Mouse (Mus musculus) forebrain, embryonic 13.5 days (tissue): ENCODE measurements at regions not wholly inside any gene's neighbourhood (a gene's known extent, or its start where the extent isn't known, plus 50 kb on each side); places are given as distances from the start of the nearest gene placed in this dataset.

Experiments used
- ATAC-seq: fragments of 200-750 bp; cut with Nextera tagmentation; 2 replicates; pipeline ENCODE4 v1.8.0; 2017
- H3K27ac ChIP-seq: fragments of 300-500 bp; sonication (generic); 2 replicates; pipeline ENCODE4 v1.5.1; 2015; ENCODE audit warnings: inconsistent platforms, mild to moderate bottlenecking, moderate library complexity
- H3K27me3 ChIP-seq: fragments of 300-500 bp; sonication (generic); 2 replicates; pipeline ENCODE4 v1.6.1; 2015; ENCODE audit warnings: mild to moderate bottlenecking, inconsistent platforms
- H3K36me3 ChIP-seq: fragments of 300-500 bp; sonication (generic); 2 replicates; pipeline ENCODE4 v1.6.1; 2015; ENCODE audit warnings: mild to moderate bottlenecking, inconsistent platforms; ENCODE audit not compliant: poor library complexity, severe bottlenecking
- H3K4me1 ChIP-seq: fragments of 300-500 bp; sonication (generic); 2 replicates; pipeline ENCODE4 v1.6.1; 2015; ENCODE audit warnings: inconsistent platforms
- H3K4me2 ChIP-seq: fragments of 300-500 bp; sonication (generic); 2 replicates; pipeline ENCODE4 v1.6.1; 2015; ENCODE audit warnings: inconsistent platforms, mild to moderate bottlenecking, moderate library complexity
- H3K4me3 ChIP-seq: fragments of 300-500 bp; sonication (generic); 2 replicates; pipeline ENCODE4 v1.5.1; 2015; ENCODE audit warnings: mild to moderate bottlenecking, inconsistent platforms
- H3K9ac ChIP-seq: fragments of 300-500 bp; sonication (generic); 2 replicates; pipeline ENCODE4 v1.6.1; 2015; ENCODE audit warnings: mild to moderate bottlenecking, inconsistent platforms
- H3K9me3 ChIP-seq: fragments of 300-500 bp; sonication (generic); replicated peaks from 2 replicates; pipeline ENCODE4 v1.6.1; 2016; ENCODE audit warnings: inconsistent platforms
- WGBS: fragments of 180-500 bp; shearing (Covaris S2); methylation state at CpG from one replicate; pipeline ENCODE4 v1.1.7; 2015; 5-methylcytosine and 5-hydroxymethylcytosine counted together

DNA sequence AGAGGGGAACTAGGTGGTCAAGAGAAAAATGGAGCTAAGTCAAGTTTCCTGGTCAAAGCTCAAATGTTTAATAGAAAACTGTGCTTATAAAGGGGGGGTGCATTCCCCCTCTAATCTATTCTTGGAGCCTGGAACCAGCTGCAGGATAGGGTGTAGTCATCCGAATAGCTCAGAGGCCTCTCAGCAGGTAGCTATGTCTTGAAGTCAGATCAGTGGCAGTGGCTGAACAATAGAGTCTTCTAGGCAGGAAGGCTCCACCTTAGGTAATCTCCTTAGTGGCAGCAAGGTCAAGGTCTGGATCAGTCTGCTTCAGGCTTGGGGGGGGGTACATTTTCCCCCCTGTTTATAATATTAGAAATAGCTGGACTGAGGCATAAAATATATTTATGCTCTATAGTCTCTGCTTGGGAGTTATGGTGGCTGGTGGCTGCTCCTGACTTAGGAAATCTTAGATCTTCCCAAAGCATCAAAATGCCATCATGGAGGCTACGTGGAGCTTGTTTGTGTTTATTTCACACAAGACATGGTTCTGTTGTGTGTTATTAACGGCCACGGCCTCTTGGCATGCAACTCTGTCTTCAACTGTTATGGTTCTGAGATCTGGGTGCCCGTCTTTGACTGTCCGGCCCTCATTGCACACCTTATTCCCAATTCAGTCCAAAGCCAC is 1984.1 kb downstream of the Cntnap5b start:
- Histone ChIP-seq H3K9me3 (no peaks in the 10 kb centered on the region), H3K27ac (no peak overlapping the region), H3K36me3 (no peaks in the 10 kb centered on the region), H3K4me3 (no peak overlapping the region), H3K27me3 (no peaks in the 10 kb centered on the region), H3K4me2 (peak overlapping the region; percentile 29), H3K9ac (no peak overlapping the region), H3K4me1 (peaks cover 13% of the 10 kb centered on the region)
- WGBS = 8% methylated on average over 6 of the region's 6 CpGs
- ATAC-seq = no peak

DNA sequence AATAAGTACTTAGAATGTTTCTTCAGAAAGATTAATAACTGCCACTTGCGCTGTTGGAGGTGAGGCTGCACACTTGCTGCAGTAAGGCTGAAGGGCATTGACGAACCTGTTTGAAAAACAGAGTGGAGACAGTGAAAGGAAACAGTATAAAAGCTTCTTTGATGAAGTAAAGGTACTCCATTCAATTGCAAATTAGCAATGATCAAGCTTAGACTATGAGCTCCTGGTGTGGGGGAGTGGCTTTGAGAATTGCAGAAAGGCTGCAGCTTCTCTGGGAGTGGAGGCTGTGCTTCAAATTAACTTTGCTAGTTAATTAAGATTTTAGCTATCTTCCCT is 1984.6 kb downstream of the Cntnap5b start:
- peak; percentile 19; the same call in 1 of the 2 replicates for ATAC-seq
- H3K27me3 ChIP-seq = no peaks in the 10 kb centered on the region
- H3K4me2 ChIP-seq = peak overlapping the region; percentile 29
- H3K9ac ChIP-seq = no peak overlapping the region
- no peak overlapping the region for H3K27ac ChIP-seq
- H3K4me1 ChIP-seq = peaks cover 13% of the 10 kb centered on the region
- H3K9me3 ChIP-seq = no peaks in the 10 kb centered on the region
- H3K4me3 ChIP-seq = no peak overlapping the region
- no peaks in the 10 kb centered on the region for H3K36me3 ChIP-seq
- 3% methylated on average over 2 of the region's 2 CpGs for WGBS

DNA sequence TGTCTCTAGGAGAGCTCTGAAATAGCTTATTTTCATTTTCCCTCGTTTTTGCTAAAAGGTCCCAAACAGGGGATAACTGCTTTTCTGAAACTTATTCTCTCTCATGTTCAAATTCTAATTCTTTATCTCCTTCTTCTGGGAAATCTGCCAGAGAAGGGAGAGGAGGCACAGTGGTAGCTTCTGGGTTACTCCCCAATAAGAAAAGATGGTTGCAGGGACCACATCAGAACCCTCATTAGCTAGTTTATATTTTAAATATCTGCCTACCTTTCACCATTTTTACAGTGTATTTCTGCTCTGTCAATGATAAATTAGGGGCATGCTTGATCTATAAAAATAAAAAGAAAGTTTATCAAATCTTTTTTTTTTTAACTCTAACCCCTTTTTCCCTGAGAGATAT is 2033.3 kb downstream of the Cntnap5b start:
- Histone ChIP-seq H3K9ac (no peak overlapping the region), H3K4me1 (no peaks in the 10 kb centered on the region), H3K4me2 (no peak overlapping the region), H3K36me3 (no peaks in the 10 kb centered on the region), H3K9me3 (peaks cover 5% of the 10 kb centered on the region; the same call in 1 of the 2 replicates), H3K4me3 (no peak overlapping the region), H3K27ac (no peak overlapping the region), H3K27me3 (no peaks in the 10 kb centered on the region)
- no peak for ATAC-seq
- 60% methylated on average over 1 of the region's 1 CpGs for WGBS
